ENCODE assay signal across 9 mouse cellular contexts in genomic region chr10:17331607-17332008, GRCm38 (mm10).
DNase-seq lines count a peak whose midpoint lies in the region.
"Had no signal": no experiment of that assay in that cellular context is flagged by ENCODE, and none has a peak within 500 bp of the region (broad histone marks: within the 10 kb centered on the region; RNA-seq: fewer than 3 reads in every experiment).

No protein-coding gene starts in this region.

- H3K9me3 ChIP-seq in heart, embryonic 10.5 days, result no peaks in the 10 kb centered on the region
- no peaks in the 10 kb centered on the region for H3K9me3 ChIP-seq in limb, embryonic 10.5 days (replicated peaks)

- H3K4me1 ChIP-seq in heart, embryonic 10.5 days, result peaks cover 38% of the 10 kb centered on the region
- H3K4me1 ChIP-seq in limb, embryonic 10.5 days, result peaks cover 45% of the 10 kb centered on the region

- H3K27ac ChIP-seq in heart, embryonic 10.5 days, result peak overlapping the region; percentile 86
- H3K27ac ChIP-seq in limb, embryonic 10.5 days, result peak overlapping the region; percentile 81

- DNase-seq in kidney, postnatal 4 days, result peak; percentile 18 to 31
- DNase-seq in kidney, adult 11 months, result no peak
- DNase-seq in cerebellum, adult 9-11 months, result peak; percentile 55
- no peak for DNase-seq in heart, embryonic 10.5 days (ENCODE audit: low spot score)
- DNase-seq in limb, embryonic 10.5 days (ENCODE audit: low spot score), result peak; percentile 35
- DNase-seq in neural tube, embryonic 10.5 days (ENCODE audit: extremely low spot score, low spot score), result peak; percentile 58
- no peak for DNase-seq in spleen, postnatal 4 days (ENCODE audit: low spot score in 2 of 2)
- DNase-seq in gastrocnemius, postnatal 10 days, result no peak

- H3K4me3 ChIP-seq in heart, embryonic 10.5 days, result peak overlapping the region; percentile 56
- H3K4me3 ChIP-seq in limb, embryonic 10.5 days, result peak overlapping the region; percentile 42

- H3K27me3 ChIP-seq in heart, embryonic 10.5 days (ENCODE audit: insufficient read depth, poor library complexity, severe bottlenecking), result no peaks in the 10 kb centered on the region
- H3K27me3 ChIP-seq in limb, embryonic 10.5 days (ENCODE audit: low read depth, poor library complexity, severe bottlenecking), result no peaks in the 10 kb centered on the region
- H3K27me3 ChIP-seq: Patski had no signal

- no peaks in the 10 kb centered on the region for H3K36me3 ChIP-seq in heart, embryonic 10.5 days
- H3K36me3 ChIP-seq in limb, embryonic 10.5 days, result no peaks in the 10 kb centered on the region

- 0% methylated on average over 7 of the region's 7 CpGs for WGBS in heart, embryonic 10.5 days
- WGBS in limb, embryonic 10.5 days, result 2% methylated on average over 7 of the region's 7 CpGs

Comparison
In these comparisons a context has a peak if more than half of its experiments do, and no peak if none do; other contexts are left out.
1. DNase-seq: peak in kidney, postnatal 4 days (2 of 2), cerebellum, adult 9-11 months (single experiment), limb, embryonic 10.5 days (single experiment) and neural tube, embryonic 10.5 days (single experiment); none in kidney, adult 11 months (single experiment), heart, embryonic 10.5 days (single experiment), spleen, postnatal 4 days (0 of 2) and gastrocnemius, postnatal 10 days (single experiment).